Mouse (Mus musculus): ENCODE measurements around the gene Creld2.

DNA sequence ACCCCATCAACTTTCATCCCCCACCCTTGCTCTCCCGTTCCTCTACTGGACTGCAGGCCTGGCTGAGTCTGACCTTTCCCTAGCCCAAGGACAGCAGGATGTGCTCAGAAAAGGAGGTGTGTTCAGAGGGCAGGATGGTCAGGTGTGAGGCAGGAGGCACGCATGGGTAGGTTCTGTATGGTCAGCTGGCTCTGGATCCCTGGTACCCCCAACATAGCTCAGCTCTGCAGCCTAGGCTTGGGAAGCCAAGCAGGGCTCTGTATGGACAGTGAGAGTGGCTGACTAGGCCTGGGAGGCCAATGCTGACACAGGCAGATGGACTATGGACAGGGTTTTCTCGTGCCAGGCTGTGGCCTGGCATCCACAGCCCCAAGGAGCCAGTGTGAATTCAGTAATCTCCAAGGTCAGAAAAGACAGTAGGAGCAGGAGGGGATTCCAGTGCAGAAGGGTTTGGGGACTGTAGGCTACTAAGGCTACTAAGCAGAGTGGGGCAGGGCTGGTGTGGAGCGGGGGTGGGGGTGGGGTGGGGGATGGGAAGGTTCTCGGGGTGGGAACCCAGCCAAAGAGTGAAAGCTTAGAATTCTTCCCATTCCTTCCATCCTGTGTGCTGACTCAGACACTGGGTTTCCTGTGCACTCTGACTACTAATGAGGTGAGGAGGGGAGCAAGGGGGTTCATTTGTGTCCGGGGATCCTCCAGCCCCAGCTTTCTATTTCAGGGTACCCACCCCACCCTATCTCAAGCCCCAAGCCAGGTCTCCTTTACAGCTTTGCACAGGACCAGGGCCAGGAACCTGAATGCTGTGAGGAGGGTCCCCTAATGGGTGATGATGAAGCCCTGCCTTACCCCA, 34.9 kb downstream of the Creld2 start:
- no peak for TF ChIP-seq POLR2A (IDR thresholded peaks at IDR 0.05; ENCODE audit: control insufficient read depth, low read depth, low read length)
- no peak for TF ChIP-seq CTCF (IDR thresholded peaks at IDR 0.05; ENCODE audit: control insufficient read depth, insufficient read depth, insufficient replicate concordance, low read depth, low read length)

Measured in testis, adult 2 months (tissue).